Mouse (Mus musculus): ENCODE measurements at regions not wholly inside any gene's neighbourhood (a gene's known extent, or its start where the extent isn't known, plus 50 kb on each side); places are given as distances from the start of the nearest gene placed in this dataset.

- no peaks in the 10 kb centered on the region for H3K27me3 ChIP-seq (replicated peaks)
- in situ Hi-C loops (cut with MboI; ENCODE audit: low pct_ligation_motif_present, low pct_unique_long_range_greater_than_20kb, low sequenced_read_pairs) (no loop called here), dilution Hi-C loops (cut with MboI; ENCODE audit: extremely low pct_ligation_motif_present, extremely low pct_unique_long_range_greater_than_20kb, low sequenced_read_pairs) (no loop called here)
- TF ChIP-seq CHD1 (IDR thresholded peaks at IDR 0.05; ENCODE audit: low read depth, low read length) (no peak), USF1 (IDR thresholded peaks at IDR 0.05; ENCODE audit: low read depth, low read length) (no peak)
- no peak overlapping the region for H3K27ac ChIP-seq (ENCODE audit: insufficient read depth, low read depth)
- no peaks in the 10 kb centered on the region for H3K79me2 ChIP-seq (replicated peaks; ENCODE audit: control insufficient read depth, extremely low read depth, insufficient read depth, poor library complexity, severe bottlenecking)
- peaks cover 63% of the 10 kb centered on the region for H3K9me3 ChIP-seq (replicated peaks; ENCODE audit: low read length)
- no peak overlapping the region for H3K4me3 ChIP-seq (replicated peaks in 1 of 3; ENCODE audit: low read depth in 2 of 3, low read length in 2 of 3, poor library complexity in 1 of 3)
- no peak overlapping the region for H3K9ac ChIP-seq (ENCODE audit: insufficient read depth, low read depth)
- no peak overlapping the region for H3K4me2 ChIP-seq (ENCODE audit: insufficient read depth, low read depth, poor library complexity, severe bottlenecking)
- no peak for DNase-seq (ENCODE audit: extremely low read depth)
- no peaks in the 10 kb centered on the region for H3K36me3 ChIP-seq (replicated peaks in 1 of 2; ENCODE audit: control insufficient read depth in 1 of 2, insufficient read depth in 1 of 2, low read length in 1 of 2)
- no peaks in the 10 kb centered on the region for H3K4me1 ChIP-seq (ENCODE audit: control insufficient read depth in 1 of 2, insufficient read depth in 2 of 2)
These were observed 439.7 kb upstream of the Auts2 start for GRCm38 (mm10) chr5:132982866-132983265.

GRCm38 (mm10) chr5:132979013-132979412, 435.9 kb upstream of the Auts2 start:
- dilution Hi-C loops (cut with MboI; ENCODE audit: extremely low pct_ligation_motif_present, extremely low pct_unique_long_range_greater_than_20kb, low sequenced_read_pairs) (no loop called here), in situ Hi-C loops (cut with MboI; ENCODE audit: low pct_ligation_motif_present, low pct_unique_long_range_greater_than_20kb, low sequenced_read_pairs) (no loop called here)
- no peak overlapping the region for H3K4me2 ChIP-seq (ENCODE audit: insufficient read depth, low read depth, poor library complexity, severe bottlenecking)
- H3K4me1 ChIP-seq (ENCODE audit: control insufficient read depth in 1 of 2, insufficient read depth in 2 of 2) = no peaks in the 10 kb centered on the region
- TF ChIP-seq GABPA (IDR thresholded peaks at IDR 0.05; ENCODE audit: insufficient replicate concordance, low read depth, low read length) (no peak), SIN3A (IDR thresholded peaks at IDR 0.05; ENCODE audit: low read length) (no peak), PAX5 (IDR thresholded peaks at IDR 0.05; ENCODE audit: low read length) (no peak), MXI1 (IDR thresholded peaks at IDR 0.05; ENCODE audit: low read depth, low read length) (no peak)
- H3K9ac ChIP-seq (ENCODE audit: insufficient read depth, low read depth) = no peak overlapping the region
- H3K36me3 ChIP-seq (replicated peaks in 1 of 2; ENCODE audit: control insufficient read depth in 1 of 2, insufficient read depth in 1 of 2, low read length in 1 of 2) = no peaks in the 10 kb centered on the region
- H3K79me2 ChIP-seq (replicated peaks; ENCODE audit: control insufficient read depth, extremely low read depth, insufficient read depth, poor library complexity, severe bottlenecking) = no peaks in the 10 kb centered on the region
- no peak for DNase-seq (ENCODE audit: extremely low read depth)
- no peak overlapping the region for H3K27ac ChIP-seq (ENCODE audit: insufficient read depth, low read depth)
- H3K9me3 ChIP-seq (replicated peaks; ENCODE audit: low read length) = peaks cover 84% of the 10 kb centered on the region
- no peak overlapping the region for H3K4me3 ChIP-seq (replicated peaks in 1 of 3; ENCODE audit: low read depth in 2 of 3, low read length in 2 of 3, poor library complexity in 1 of 3)
- no peaks in the 10 kb centered on the region for H3K27me3 ChIP-seq (replicated peaks)

- Histone ChIP-seq H3K9ac (ENCODE audit: insufficient read depth, low read depth) (no peak overlapping the region), H3K4me3 (replicated peaks in 1 of 3; ENCODE audit: low read depth in 2 of 3, low read length in 2 of 3, poor library complexity in 1 of 3) (no peak overlapping the region), H3K36me3 (replicated peaks in 1 of 2; ENCODE audit: control insufficient read depth in 1 of 2, insufficient read depth in 1 of 2, low read length in 1 of 2) (no peaks in the 10 kb centered on the region), H3K79me2 (replicated peaks; ENCODE audit: control insufficient read depth, extremely low read depth, insufficient read depth, poor library complexity, severe bottlenecking) (no peaks in the 10 kb centered on the region), H3K4me1 (ENCODE audit: control insufficient read depth in 1 of 2, insufficient read depth in 2 of 2) (no peaks in the 10 kb centered on the region), H3K4me2 (ENCODE audit: insufficient read depth, low read depth, poor library complexity, severe bottlenecking) (no peak overlapping the region), H3K9me3 (replicated peaks; ENCODE audit: low read length) (peaks cover 87% of the 10 kb centered on the region), H3K27me3 (replicated peaks) (no peaks in the 10 kb centered on the region), H3K27ac (ENCODE audit: insufficient read depth, low read depth) (no peak overlapping the region)
- DNase-seq (ENCODE audit: extremely low read depth) = no peak
- TF ChIP-seq ZC3H11A (IDR thresholded peaks at IDR 0.05; ENCODE audit: low read depth, low read length) (no peak), NRF1 (IDR thresholded peaks at IDR 0.05; ENCODE audit: low read depth, low read length) (no peak), GABPA (IDR thresholded peaks at IDR 0.05; ENCODE audit: insufficient replicate concordance, low read depth, low read length) (no peak), UBTF (IDR thresholded peaks at IDR 0.05; ENCODE audit: low read depth, low read length) (no peak), CTCF (conservative IDR thresholded peaks at IDR 0.05 in 1 of 2, IDR thresholded peaks at IDR 0.05 in 1 of 2; ENCODE audit: low read depth in 2 of 2, low read length in 2 of 2) (no peak), MAFK (IDR thresholded peaks at IDR 0.05; ENCODE audit: insufficient replicate concordance, low read length) (no peak), SIN3A (IDR thresholded peaks at IDR 0.05; ENCODE audit: low read length) (no peak), TCF12 (IDR thresholded peaks at IDR 0.05; ENCODE audit: low read depth, low read length) (no peak)
- dilution Hi-C loops (cut with MboI; ENCODE audit: extremely low pct_ligation_motif_present, extremely low pct_unique_long_range_greater_than_20kb, low sequenced_read_pairs) (no loop called here), in situ Hi-C loops (cut with MboI; ENCODE audit: low pct_ligation_motif_present, low pct_unique_long_range_greater_than_20kb, low sequenced_read_pairs) (no loop called here)
These were observed 432.3 kb upstream of the Auts2 start for GRCm38 (mm10) chr5:132975303-132975932.

Measured in CH12.LX (cell line).